Mouse (Mus musculus) adrenal gland (tissue): ENCODE results near the gene Hoxa7.

Experiments
- intact Hi-C: fragments of 180-260 bp; cut with DNase I; formaldehyde crosslinking; loops from one replicate; pipeline ENCODE4 v1.15.1; 2025

Hoxa7 gene

GRCm38 (mm10) chr6:52240389-52241000 lies 18.8 kb upstream of the Hoxa7 start, which contains the start of gene Hoxa10:
Gene Hoxa10 (minus strand): TSS chr6:52240854.
- intact Hi-C loops, result no loop called here

DNA sequence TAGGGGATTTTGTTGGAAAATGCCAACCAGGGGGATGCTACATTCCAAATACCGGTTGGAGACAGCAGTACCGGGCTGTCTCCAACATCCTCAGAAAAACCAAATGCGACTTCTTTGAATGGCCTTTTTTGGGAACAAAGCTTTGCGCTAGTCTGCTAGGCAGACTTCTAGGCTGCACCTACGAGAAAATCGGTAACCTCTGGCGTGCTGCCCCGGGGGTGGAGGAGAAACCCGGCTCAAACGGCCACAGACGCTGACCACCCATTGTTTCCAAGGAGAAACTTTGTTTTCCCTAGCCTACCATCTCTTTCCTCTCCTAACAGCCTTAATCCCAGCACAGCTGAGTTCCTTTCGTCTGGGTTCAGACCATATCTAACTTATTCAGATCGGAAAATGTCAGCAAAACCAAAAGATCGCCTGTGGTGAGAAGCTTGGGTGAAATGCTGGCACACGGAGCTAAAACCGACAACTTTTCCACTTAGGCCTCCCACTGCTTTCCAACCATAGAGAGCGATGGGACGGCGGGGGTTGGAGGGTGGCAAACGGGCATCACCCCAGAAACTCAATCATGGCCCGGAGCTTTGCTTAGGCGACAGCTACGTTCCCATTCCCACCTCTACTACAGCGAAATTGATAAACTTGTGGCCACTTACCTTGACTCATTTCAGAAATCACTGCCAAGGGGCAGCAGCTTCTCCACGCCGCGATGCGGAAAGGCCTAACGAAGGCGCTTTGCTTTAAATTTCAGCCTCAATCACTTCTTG lies 18.2 kb upstream of the Hoxa7 start:
- intact Hi-C loops, result no loop called here

DNA sequence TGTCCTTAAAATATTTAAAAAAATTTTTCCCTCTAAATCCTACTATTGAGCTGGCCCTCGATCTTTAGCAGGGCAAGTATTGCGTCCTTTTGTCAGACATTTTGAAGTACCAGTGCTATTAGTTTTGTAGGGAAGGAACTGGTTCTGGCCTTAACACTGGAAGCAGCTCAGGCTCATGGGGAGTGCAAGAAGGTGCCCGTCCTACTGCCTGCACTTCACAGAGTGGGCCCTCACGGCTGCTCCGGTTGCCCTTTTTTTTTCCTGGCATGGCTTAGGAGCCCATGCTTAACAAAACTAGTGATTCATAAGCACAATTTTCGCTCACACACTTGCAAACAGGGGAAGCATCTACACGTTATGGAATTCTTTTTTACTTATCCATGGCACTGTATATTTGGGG lies 17.3 kb upstream of the Hoxa7 start:
- intact Hi-C loops, result no loop called here

- intact Hi-C loops, result no loop called here
Measured at GRCm38 (mm10) chr6:52238155-52238545, 16.5 kb upstream of the Hoxa7 start.

DNA sequence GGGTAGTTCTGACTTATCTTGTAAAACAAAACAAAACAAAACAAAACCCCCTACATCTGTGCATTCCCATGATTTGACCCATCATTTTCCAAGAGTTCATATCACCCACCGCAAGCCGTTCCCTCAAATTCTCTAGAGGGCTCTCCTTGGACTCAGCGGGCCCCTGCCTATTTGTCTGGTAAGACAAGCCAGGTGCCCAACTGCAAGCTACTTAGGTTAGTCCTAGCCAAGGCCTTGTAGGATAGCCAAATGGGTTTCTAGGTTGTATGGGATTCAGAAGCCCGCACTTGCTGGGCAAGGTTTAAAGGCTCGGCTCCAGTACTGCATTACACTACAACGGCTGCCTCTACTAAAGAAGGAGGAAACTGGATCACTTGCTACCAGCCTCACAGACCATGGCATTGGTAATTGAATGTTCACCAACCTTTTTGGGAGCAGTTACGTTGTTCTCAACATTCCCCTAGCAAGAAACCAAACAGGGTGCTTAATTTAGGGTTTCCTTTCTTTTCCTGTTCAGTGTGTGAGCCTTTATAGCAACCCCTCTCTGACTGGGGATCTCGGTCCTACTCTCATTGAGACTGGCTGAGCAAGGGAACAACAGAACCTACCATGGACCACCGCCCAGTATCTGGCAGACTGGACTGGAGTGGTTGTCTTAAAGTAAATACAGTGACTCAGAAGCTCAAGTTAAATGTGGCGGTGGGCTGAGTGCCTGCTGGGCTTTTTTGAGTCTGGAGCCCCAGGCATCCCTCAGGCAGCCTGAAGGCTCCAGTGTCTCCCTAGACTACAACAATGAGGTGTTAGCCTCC lies 15.9 kb upstream of the Hoxa7 start:
- intact Hi-C loops, result no loop called here

DNA sequence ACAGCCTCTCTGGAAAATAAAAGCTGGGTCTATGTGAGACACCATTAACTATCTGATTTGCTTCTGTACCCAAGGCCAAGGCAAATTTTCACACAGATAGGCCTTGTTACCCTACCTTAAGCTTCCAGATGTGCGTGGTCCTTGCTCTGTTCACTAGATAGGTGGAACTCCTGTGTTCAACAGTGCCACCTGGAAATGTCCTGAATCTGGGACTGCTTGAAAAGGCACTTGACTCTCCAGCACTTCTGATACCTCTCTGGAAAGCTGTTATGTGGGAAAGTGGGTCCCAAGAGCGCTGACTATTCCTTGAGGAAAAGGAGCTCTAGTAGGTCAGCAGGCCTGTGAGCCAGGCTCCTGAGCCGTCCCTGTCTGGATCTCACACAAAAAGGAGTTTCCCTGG lies 15.2 kb upstream of the Hoxa7 start:
- intact Hi-C loops, result no loop called here

- intact Hi-C loops, result no loop called here
Measured at GRCm38 (mm10) chr6:52235866-52236265, 14.2 kb upstream of the Hoxa7 start.

GRCm38 (mm10) chr6:52235267-52235666 lies 13.6 kb upstream of the Hoxa7 start:
- intact Hi-C loops, result no loop called here

GRCm38 (mm10) chr6:52234428-52235140 lies 12.9 kb upstream of the Hoxa7 start:
- intact Hi-C loops, result no loop called here

DNA sequence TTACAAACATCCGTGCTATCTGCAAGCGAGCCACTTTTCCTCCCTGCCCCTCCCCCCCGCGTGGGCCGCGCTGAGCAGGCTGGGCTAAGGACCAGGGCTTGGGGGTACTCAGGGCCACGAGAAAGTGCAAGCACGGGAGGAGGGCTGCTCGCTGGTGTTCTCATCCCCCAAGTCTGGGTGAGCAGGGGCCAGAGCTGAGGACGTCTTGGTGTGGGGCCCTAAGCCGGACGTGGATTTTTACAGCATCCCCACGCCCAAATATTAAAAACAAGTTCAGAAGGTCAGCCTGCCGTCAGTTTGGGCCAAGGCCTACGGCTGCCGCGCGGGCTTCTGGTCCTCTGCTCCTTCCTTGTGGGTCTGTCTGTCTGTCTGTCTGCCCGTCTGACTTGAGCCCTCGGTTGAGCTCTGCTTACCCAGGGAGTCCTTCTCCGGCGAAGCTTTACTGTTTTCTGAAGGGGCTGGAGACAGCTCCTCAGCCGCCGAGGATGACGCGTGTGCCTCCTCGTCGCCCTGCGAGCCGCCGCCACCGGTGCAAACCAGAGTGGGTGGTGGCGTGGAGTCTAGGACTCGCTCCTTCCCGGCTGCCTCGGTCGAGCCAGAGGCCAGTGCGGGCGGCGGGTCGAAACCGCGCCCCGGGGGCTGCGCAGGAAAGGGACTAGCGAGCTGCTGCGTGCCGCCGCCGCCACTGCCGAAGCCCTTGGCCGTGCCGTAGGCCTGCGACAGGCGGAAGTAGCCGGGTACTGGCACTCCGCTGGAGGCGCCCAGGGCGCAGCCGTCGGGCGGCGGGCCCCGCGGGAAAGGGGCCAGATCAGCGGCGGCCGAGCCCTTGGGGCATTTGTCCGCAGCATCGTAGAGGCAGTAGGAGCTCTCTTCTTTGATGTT lies 12.1 kb upstream of the Hoxa7 start:
- intact Hi-C loops, result no loop called here

DNA sequence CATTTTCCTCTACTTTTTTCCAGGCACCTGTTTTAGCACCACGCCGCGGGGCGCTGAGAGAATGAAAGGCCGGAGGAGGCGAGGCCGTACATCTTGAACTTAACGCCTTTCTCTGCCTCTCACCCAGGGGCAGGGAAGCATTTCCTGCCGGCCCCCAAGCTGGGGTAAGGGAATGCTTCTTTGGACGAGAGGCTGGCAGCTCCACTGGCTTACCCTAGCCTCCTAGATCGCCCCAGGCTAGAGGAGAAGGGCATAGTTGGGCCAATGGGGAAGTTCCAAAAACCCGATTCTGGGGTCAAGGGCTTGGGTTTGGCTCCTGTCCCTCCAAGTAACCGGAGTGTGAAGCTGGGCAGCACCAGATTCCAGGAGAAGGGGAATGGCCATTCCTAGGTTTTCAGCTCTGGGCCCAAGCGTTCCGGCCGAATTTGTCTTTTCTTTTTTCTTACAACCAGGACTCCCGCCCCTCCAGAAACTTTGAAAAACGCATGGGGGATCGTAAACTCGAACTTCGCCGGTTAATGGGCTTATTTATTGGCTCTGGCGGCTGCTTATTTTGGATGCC lies 11.4 kb upstream of the Hoxa7 start:
- intact Hi-C loops, result no loop called here

DNA sequence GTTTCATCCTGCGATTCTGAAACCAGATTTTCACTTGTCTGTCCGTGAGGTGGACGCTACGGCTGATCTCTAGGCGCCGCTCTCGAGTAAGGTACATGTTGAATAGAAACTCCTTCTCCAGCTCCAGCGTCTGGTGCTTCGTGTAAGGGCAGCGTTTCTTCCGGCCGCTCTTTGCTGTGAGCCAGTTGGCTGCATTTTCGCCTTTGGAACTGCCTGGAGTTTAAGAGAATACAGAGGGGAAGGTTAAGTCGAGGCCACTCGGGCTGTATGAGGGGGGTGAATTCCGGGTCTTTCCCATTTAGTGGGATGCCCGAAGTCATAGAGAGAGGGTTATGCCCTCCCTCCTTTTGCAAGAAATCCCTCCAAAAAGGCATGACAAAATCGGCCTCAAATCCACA lies 10.9 kb upstream of the Hoxa7 start:
- intact Hi-C loops, result no loop called here

DNA sequence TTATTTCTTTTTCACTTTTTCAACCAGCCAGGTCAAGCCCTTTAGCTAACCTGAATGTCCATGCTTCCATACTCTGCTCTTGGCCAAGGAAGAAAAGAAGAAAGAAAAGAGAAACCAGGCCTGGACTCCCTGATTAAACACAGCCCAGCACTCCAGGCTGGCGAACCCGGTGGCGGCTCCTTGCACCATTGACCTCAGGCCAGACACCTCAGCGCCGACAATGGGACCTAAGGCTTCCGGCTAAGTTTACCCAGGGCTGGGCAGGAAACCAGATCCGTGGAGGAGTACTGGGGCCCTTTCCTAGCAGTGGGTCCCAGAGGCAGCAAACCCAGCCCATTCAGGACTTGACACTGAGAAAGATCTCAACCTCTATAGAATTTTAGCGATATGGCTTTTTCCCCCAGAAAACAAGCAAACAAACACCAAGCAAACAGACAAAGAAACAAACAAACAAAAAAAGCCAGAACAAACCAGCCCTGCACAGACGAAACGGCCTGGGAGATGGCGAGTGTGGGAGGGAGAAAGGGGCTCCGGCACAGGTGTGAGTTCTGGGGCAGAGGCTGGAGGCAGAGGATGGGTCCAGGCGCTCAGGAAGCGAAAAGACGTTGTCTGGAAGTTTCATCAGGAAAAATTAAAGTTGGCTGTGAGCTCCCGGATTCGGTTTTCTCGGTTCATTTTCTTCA lies 10.4 kb upstream of the Hoxa7 start:
- intact Hi-C loops, result no loop called here

- intact Hi-C loops, result no loop called here
Measured at GRCm38 (mm10) chr6:52230516-52231165, 9.0 kb upstream of the Hoxa7 start, which contains the start of gene Hoxa9. Gene Hoxa9 (minus strand): TSS chr6:52231089.

- intact Hi-C loops, result loop anchor here (5.0 to 10.0 kb wide), 2 partner anchors 845 to 1042 kb away; no protein-coding TSS in a partner anchor
Measured at GRCm38 (mm10) chr6:52229558-52230416, 8.1 kb upstream of the Hoxa7 start.

GRCm38 (mm10) chr6:52228475-52229465 lies 7.1 kb upstream of the Hoxa7 start:
- intact Hi-C loops, result loop anchor here (5.0 to 10.0 kb wide), 2 partner anchors 844 to 1041 kb away; no protein-coding TSS in a partner anchor
